Mouse (Mus musculus) layer of hippocampus, adult 9-10 months (tissue): ENCODE measurements around the gene Sema7a.

Source experiments
- DNase-seq: peaks from one replicate; pipeline ENCODE4 v3.0.0; 2022; ENCODE audit warnings: low spot score

Gene Sema7a

GRCm38 (mm10) chr9:58011027-58011426 lies 71.1 kb downstream of the Sema7a start:
- DNase-seq = no peak

GRCm38 (mm10) chr9:58011552-58011951 lies 71.6 kb downstream of the Sema7a start:
- DNase-seq = no peak
